Mouse (Mus musculus): ENCODE results near the gene Ccnb1ip1.

DNA sequence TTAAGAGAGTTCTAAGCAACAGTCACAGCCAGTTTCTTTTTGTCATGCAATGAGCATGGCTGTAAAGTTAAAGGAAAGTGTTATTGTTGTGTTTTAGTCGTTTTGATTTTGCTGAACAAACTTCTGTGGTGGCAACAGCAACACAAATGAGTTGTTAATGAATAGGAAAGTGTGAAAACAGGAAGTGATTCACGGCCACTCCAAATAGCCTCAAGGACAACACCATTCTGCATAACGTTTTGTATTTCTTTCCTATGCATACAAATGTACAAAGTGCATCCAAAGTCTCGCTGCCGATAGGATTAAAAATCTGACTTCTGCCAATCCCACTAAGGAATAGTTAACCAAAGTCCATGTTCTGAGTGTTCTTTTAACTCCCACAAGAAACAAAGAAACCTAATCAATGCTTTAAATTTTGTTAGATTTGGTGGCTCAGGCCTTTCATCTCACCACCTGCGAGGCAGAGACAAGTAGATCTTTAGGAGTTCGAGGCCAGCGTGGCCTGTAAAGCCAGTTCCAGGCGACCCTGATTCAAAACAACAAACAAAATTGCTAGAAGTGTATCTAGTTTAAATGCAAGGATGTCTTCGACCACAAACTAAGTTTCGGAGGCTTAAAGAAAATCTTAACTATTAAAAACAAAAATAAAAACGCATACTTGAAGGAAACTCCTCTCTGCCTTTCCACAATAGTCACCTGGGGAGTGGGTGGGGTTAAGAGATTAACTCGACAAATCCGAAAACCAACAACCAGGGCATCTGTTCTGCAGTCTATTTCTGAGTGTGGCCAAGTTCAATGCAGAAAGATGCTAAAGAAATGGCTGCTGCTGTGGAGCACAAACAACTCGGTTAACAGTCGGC lies 22.9 kb downstream of the Ccnb1ip1 start:
- no peak for TF ChIP-seq CTCF (IDR thresholded peaks at IDR 0.05; ENCODE audit: insufficient read depth, low read depth, low read length)
- TF ChIP-seq POLR2A (IDR thresholded peaks at IDR 0.05; ENCODE audit: insufficient read depth, low read depth, low read length) = no peak
